Mouse (Mus musculus): ENCODE data around the gene D17Wsu92e.

DNA sequence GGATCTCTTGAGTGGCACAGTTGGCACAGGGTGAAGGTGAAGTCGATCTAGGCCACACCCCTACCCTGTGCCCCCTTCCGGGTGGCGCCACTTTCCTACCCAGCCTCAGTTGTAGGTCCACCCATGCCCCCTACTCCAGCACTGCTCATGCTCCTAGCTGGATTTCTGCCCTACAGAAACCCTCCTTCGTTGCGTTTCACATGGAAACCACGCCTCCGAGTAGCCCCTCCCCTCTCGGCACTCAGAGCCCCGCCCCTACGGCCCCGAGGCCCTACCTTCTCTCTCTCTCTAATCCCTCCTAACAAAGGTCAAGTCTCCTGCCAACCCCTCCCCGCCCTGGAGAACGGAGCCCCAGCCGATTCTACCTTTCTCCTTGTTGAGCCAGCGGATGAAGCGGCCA is 103.6 kb downstream of the D17Wsu92e start:
- TF ChIP-seq POLR2A (IDR thresholded peaks at IDR 0.05; ENCODE audit: insufficient read length, low read depth) = no peak
- no peak for TF ChIP-seq MAX (IDR thresholded peaks at IDR 0.05; ENCODE audit: low read depth)
